Mouse (Mus musculus) MEL (cell line): ENCODE results near the gene Heg1. TPM values are rescaled to one million over a fixed set of nuclear protein-coding genes. Genes with fewer than 3 reads are reported as not detected.

ENCODE experiments used
- DNase-seq: peaks from one replicate; pipeline ENCODE4 v3.0.0; 2011; ENCODE audit warnings: low read depth, low spot score
- H3K27ac ChIP-seq: 2 replicates; pipeline ENCODE4 v1.5.1; 2012; ENCODE audit warnings: low read depth, mild to moderate bottlenecking, control low read depth, low read length, moderate library complexity; ENCODE audit not compliant: control insufficient read depth
- H3K27me3 ChIP-seq, 2 experiments: fragments of 150-350 bp in 1 of 2; sonication (generic) in 1 of 2; 2 replicates each; pipeline ENCODE4 v1.6.1; 2012; ENCODE audit warnings: low read length in 2 of 2, mild to moderate bottlenecking in 2 of 2, improper control_type of control experiment in 1 of 2, moderate library complexity in 1 of 2; ENCODE audit not compliant: insufficient read depth in 2 of 2, control insufficient read depth in 1 of 2
- H3K36me3 ChIP-seq, 2 experiments: 2 replicates each; pipeline ENCODE4 v1.6.1; 2012 to 2014; ENCODE audit warnings: low read length in 2 of 2, improper control_type of control experiment in 1 of 2, inconsistent platforms in 1 of 2, mild to moderate bottlenecking in 1 of 2; ENCODE audit not compliant: insufficient read depth in 2 of 2, control insufficient read depth in 1 of 2
- H3K4me1 ChIP-seq, 2 experiments: fragments of 150-350 bp in 1 of 2; sonication (generic) in 1 of 2; 2 replicates each; pipeline ENCODE4 v1.6.1; 2012; ENCODE audit warnings: low read length in 2 of 2, improper control_type of control experiment in 1 of 2, mild to moderate bottlenecking in 1 of 2; ENCODE audit not compliant: insufficient read depth in 2 of 2, control insufficient read depth in 1 of 2
- H3K4me3 ChIP-seq, 2 experiments: fragments of 150-350 bp in 1 of 2; sonication (generic) in 1 of 2; 2 replicates each; pipeline ENCODE4 v1.5.1; 2012; ENCODE audit warnings: low read depth in 2 of 2, low read length in 2 of 2, mild to moderate bottlenecking in 2 of 2, moderate library complexity in 2 of 2, control low read depth in 1 of 2, improper control_type of control experiment in 1 of 2; ENCODE audit not compliant: control insufficient read depth in 1 of 2, insufficient read depth in 1 of 2
- H3K79me2 ChIP-seq: 2 replicates; pipeline ENCODE4 v1.6.1; 2012; ENCODE audit warnings: mild to moderate bottlenecking, low read length, moderate library complexity; ENCODE audit not compliant: control insufficient read depth, poor library complexity, insufficient read depth
- H3K9ac ChIP-seq: 2 replicates; pipeline ENCODE4 v1.6.1; 2012; ENCODE audit warnings: low read depth, mild to moderate bottlenecking, control low read depth, low read length, moderate library complexity; ENCODE audit not compliant: control insufficient read depth, poor library complexity, severe bottlenecking
- H3K9me3 ChIP-seq: fragments of 150-350 bp; sonication (generic); replicated peaks from 2 replicates; pipeline ENCODE4 v1.6.1; 2012; ENCODE audit warnings: mild to moderate bottlenecking, low read length, improper control_type of control experiment, moderate library complexity; ENCODE audit not compliant: insufficient read depth
- CHD1 ChIP-seq: IDR thresholded peaks from 2 replicates; pipeline ENCODE4 v1.6.1; 2012; ENCODE audit warnings: low read depth, mild to moderate bottlenecking, inconsistent platforms, low read length, improper control_type of control experiment
- CTCF ChIP-seq, 3 experiments: IDR thresholded peaks in 2 of 3; conservative IDR thresholded peaks in 1 of 3; 2 replicates each; pipeline ENCODE4 v1.5.1; 2011 to 2012; ENCODE audit warnings: low read length in 3 of 3, low read depth in 2 of 3, mild to moderate bottlenecking in 2 of 3, improper control_type of control experiment in 1 of 3, inconsistent platforms in 1 of 3, mixed read lengths in 1 of 3, moderate library complexity in 1 of 3; ENCODE audit not compliant: control insufficient read depth in 1 of 3, insufficient read depth in 1 of 3, poor library complexity in 1 of 3, severe bottlenecking in 1 of 3
- E2F4 ChIP-seq: IDR thresholded peaks from 2 replicates; pipeline ENCODE4 v1.6.1; 2011; ENCODE audit warnings: low read depth, low read length, improper control_type of control experiment, borderline replicate concordance
- ELF1 ChIP-seq: IDR thresholded peaks from 2 replicates; pipeline ENCODE4 v1.6.1; 2014; ENCODE audit warnings: low read depth, mild to moderate bottlenecking, inconsistent platforms, low read length, improper control_type of control experiment, moderate library complexity
- EP300 ChIP-seq, 2 experiments: IDR thresholded peaks; 2 replicates each; pipeline ENCODE4 v1.6.1; 2011; ENCODE audit warnings: improper control_type of control experiment in 2 of 2, low read length in 2 of 2, low read depth in 1 of 2, mild to moderate bottlenecking in 1 of 2
- ETS1 ChIP-seq: IDR thresholded peaks from 2 replicates; pipeline ENCODE4 v1.6.1; 2012; ENCODE audit warnings: low read depth, mild to moderate bottlenecking, inconsistent platforms, low read length, improper control_type of control experiment, moderate library complexity
- GABPA ChIP-seq: IDR thresholded peaks from 2 replicates; pipeline ENCODE4 v1.6.1; 2012; ENCODE audit warnings: low read depth, mild to moderate bottlenecking, inconsistent platforms, low read length, improper control_type of control experiment, moderate library complexity
- GATA1 ChIP-seq: IDR thresholded peaks from 2 replicates; pipeline ENCODE4 v1.6.1; 2011; ENCODE audit warnings: low read depth, low read length, improper control_type of control experiment
- JUND ChIP-seq: IDR thresholded peaks from 2 replicates; pipeline ENCODE4 v1.6.1; 2011; ENCODE audit warnings: low read depth, mild to moderate bottlenecking, improper control_type of control experiment, low read length
- KAT2A ChIP-seq: conservative IDR thresholded peaks from 2 replicates; pipeline ENCODE4 v1.6.1; 2012; ENCODE audit warnings: low read depth, low read length, improper control_type of control experiment, inconsistent platforms
- MAZ ChIP-seq: IDR thresholded peaks from 2 replicates; pipeline ENCODE4 v1.6.1; 2012; ENCODE audit warnings: low read depth, mild to moderate bottlenecking, inconsistent platforms, low read length, improper control_type of control experiment
- MYC ChIP-seq: IDR thresholded peaks from 2 replicates; pipeline ENCODE4 v1.6.1; 2011; ENCODE audit warnings: low read depth, mild to moderate bottlenecking, low read length, improper control_type of control experiment, moderate library complexity
- NRF1 ChIP-seq: IDR thresholded peaks from 2 replicates; pipeline ENCODE4 v1.6.1; 2014; ENCODE audit warnings: low read depth, mild to moderate bottlenecking, inconsistent platforms, low read length, improper control_type of control experiment, moderate library complexity; ENCODE audit not compliant: poor library complexity, insufficient read depth, severe bottlenecking
- POLR2AphosphoS5 ChIP-seq: IDR thresholded peaks from 2 replicates; pipeline ENCODE4 v1.6.1; 2012; ENCODE audit warnings: low read depth, borderline replicate concordance, mild to moderate bottlenecking, inconsistent platforms, low read length, moderate library complexity, mixed read lengths
- RAD21 ChIP-seq: IDR thresholded peaks from 2 replicates; pipeline ENCODE4 v1.6.1; 2011; ENCODE audit warnings: mild to moderate bottlenecking, low read depth, low read length, improper control_type of control experiment
- SMC3 ChIP-seq: IDR thresholded peaks from 2 replicates; pipeline ENCODE4 v1.6.1; 2011; ENCODE audit warnings: low read depth, low read length, improper control_type of control experiment
- TAL1 ChIP-seq: IDR thresholded peaks from 2 replicates; pipeline ENCODE4 v1.6.1; 2012; ENCODE audit warnings: mild to moderate bottlenecking, inconsistent platforms, low read length, moderate library complexity, mixed read lengths
- TCF12 ChIP-seq: IDR thresholded peaks from 2 replicates; pipeline ENCODE4 v1.6.1; 2014; ENCODE audit warnings: low read depth, mild to moderate bottlenecking, inconsistent platforms, low read length, improper control_type of control experiment, moderate library complexity
- USF2 ChIP-seq, 2 experiments: IDR thresholded peaks; 2 replicates each; pipeline ENCODE4 v1.6.1; 2011 to 2012; ENCODE audit warnings: improper control_type of control experiment in 2 of 2, low read length in 2 of 2, borderline replicate concordance in 1 of 2, inconsistent platforms in 1 of 2, low read depth in 1 of 2, mild to moderate bottlenecking in 1 of 2; ENCODE audit not compliant: insufficient read depth in 1 of 2
- ZC3H11A ChIP-seq: IDR thresholded peaks from 2 replicates; pipeline ENCODE4 v1.6.1; 2012; ENCODE audit warnings: low read depth, mild to moderate bottlenecking, inconsistent platforms, low read length, improper control_type of control experiment
- ZMIZ1 ChIP-seq: IDR thresholded peaks from 2 replicates; pipeline ENCODE4 v1.6.1; 2012; ENCODE audit warnings: low read depth, mild to moderate bottlenecking, inconsistent platforms, low read length, improper control_type of control experiment, moderate library complexity
- polyA plus RNA-seq, 2 experiments: library from polyadenylated mRNA; stranded (reverse) in 1 of 2; unstranded in 1 of 2; fragments of >175 nt in 1 of 2; fragments of >200 nt in 1 of 2; gene quantifications; 2 replicates each; pipeline versions ENCODE4 v1.2.1 to v1.2.4; 2012; ENCODE audit warnings: low replicate concordance in 2 of 2, low read depth in 1 of 2; ENCODE audit not compliant: insufficient read length in 2 of 2, insufficient read depth in 1 of 2, missing spikeins in 1 of 2
- total RNA-seq: library from RNA; depleted of rRNA; stranded (reverse); fragments of 300-350 nt; gene quantifications from 2 replicates; pipeline ENCODE4 v1.2.3, GENCODE M21; 2012

Gene Heg1
- total and polyA plus RNA-seq, 3 experiments, result 4.1 to 72.0 (median 6.9) TPM

GRCm38 (mm10) chr16:33734545-33734944 is 50.4 kb downstream of the Heg1 start:
- Histone ChIP-seq H3K27ac (no peak overlapping the region), H3K79me2 (no peaks in the 10 kb centered on the region), H3K9me3 (no peaks in the 10 kb centered on the region), H3K27me3 (no peaks in the 10 kb centered on the region), H3K9ac (no peak overlapping the region), H3K36me3 (peaks cover 0 to 20% of the 10 kb centered on the region in 2 experiments; a peak in 2 of 4 replicates), H3K4me3 (no peak overlapping the region), H3K4me1 (peaks cover 7 to 19% of the 10 kb centered on the region in 2 experiments)
- TF ChIP-seq TCF12, result no peak
- no peak for DNase-seq

GRCm38 (mm10) chr16:33735238-33735637 is 51.1 kb downstream of the Heg1 start:
- Histone ChIP-seq H3K9ac (no peak overlapping the region), H3K27me3 (no peaks in the 10 kb centered on the region), H3K27ac (no peak overlapping the region)
- no peak for DNase-seq
- TF ChIP-seq RAD21 (no peak), E2F4 (no peak), JUND (no peak), NRF1 (no peak), ELF1 (no peak), MYC (no peak), POLR2AphosphoS5 (no peak), TAL1 (no peak), MAZ (no peak), GABPA (no peak), ZC3H11A (no peak), CTCF (IDR thresholded peaks at IDR 0.05 in 2 of 3, conservative IDR thresholded peaks at IDR 0.05 in 1 of 3; ENCODE audit: control insufficient read depth in 1 of 3, insufficient read depth in 1 of 3, low read depth in 2 of 3, low read length in 3 of 3, poor library complexity in 1 of 3, severe bottlenecking in 1 of 3) (no peak), CHD1 (no peak), SMC3 (no peak), GATA1 (no peak), KAT2A (no peak), ETS1 (no peak), EP300 (IDR thresholded peaks at IDR 0.05; ENCODE audit: low read depth in 1 of 2, low read length in 2 of 2) (no peak), ZMIZ1 (no peak), USF2 (IDR thresholded peaks at IDR 0.05; ENCODE audit: borderline replicate concordance in 1 of 2, insufficient read depth in 1 of 2, low read depth in 1 of 2, low read length in 2 of 2) (no peak)
- TF ChIP-seq, all 39 proteins: peak for 0
- H3K9me3 ChIP-seq, result no peaks in the 10 kb centered on the region
- H3K36me3 ChIP-seq, result peaks cover 0 to 20% of the 10 kb centered on the region in 2 experiments; a peak in 2 of 4 replicates
- H3K79me2 ChIP-seq, result no peaks in the 10 kb centered on the region
- H3K4me1 ChIP-seq, result peaks cover 7 to 19% of the 10 kb centered on the region in 2 experiments
- no peak overlapping the region for H3K4me3 ChIP-seq
